20 mouse cellular contexts compared by ENCODE assay signal in the genomic region with DNA sequence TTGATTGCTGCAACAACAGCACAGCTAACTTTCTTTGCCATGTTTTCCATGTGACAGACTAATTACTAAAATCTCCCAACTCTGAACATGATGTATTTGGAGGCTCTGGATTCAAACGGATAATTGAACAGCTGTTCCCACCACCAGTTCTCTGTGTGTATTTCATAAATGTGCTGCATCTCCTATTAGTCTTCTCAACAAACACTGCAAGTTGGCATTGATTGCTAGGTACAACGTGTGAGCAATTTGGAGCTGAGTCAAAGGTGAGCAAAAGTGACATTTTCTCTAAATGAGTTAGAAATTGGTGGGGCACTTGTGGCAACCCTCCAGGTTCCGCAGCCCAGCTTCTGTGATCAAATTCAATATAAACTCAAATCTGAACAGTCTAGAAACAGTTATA.
DNase-seq lines count a peak whose midpoint lies in the region; ATAC-seq lines count a peak whose summit lies in the region.
"Had no signal": no experiment of that assay in that cellular context is flagged by ENCODE, and none has a peak within 500 bp of the region (broad histone marks: within the 10 kb centered on the region; RNA-seq: fewer than 3 reads in every experiment).

No protein-coding gene starts in this region.

- no peaks in the 10 kb centered on the region for H3K9me3 ChIP-seq in hindbrain, embryonic 16.5 days (ENCODE audit: control insufficient read depth, low read length)
- H3K9me3 ChIP-seq in hindbrain, embryonic 10.5 days, result no peaks in the 10 kb centered on the region
- no peaks in the 10 kb centered on the region for H3K9me3 ChIP-seq in forebrain, embryonic 15.5 days
- H3K9me3 ChIP-seq: limb, embryonic 13.5 days; neural tube, embryonic 12.5 days had no signal

- H3K27ac ChIP-seq in hindbrain, embryonic 16.5 days (ENCODE audit: low read depth, low read length), result no peak overlapping the region
- H3K27ac ChIP-seq in hindbrain, embryonic 10.5 days, result no peak overlapping the region
- no peak overlapping the region for H3K27ac ChIP-seq in forebrain, embryonic 15.5 days (replicated peaks)
- H3K27ac ChIP-seq: gastrocnemius, adult 2 months; heart, embryonic 13.5 days; limb, embryonic 13.5 days; neural tube, embryonic 12.5 days had no signal

- no peak overlapping the region for H3K9ac ChIP-seq in hindbrain, embryonic 16.5 days (ENCODE audit: low read depth, low read length)
- H3K9ac ChIP-seq in forebrain, embryonic 15.5 days (replicated peaks), result no peak overlapping the region
- H3K9ac ChIP-seq: heart, embryonic 13.5 days; limb, embryonic 13.5 days; neural tube, embryonic 12.5 days had no signal

- peak; percentile 52; the same call in 1 of the 2 replicates for ATAC-seq in hindbrain, embryonic 16.5 days
- ATAC-seq in forebrain, embryonic 15.5 days (replicated peaks), result peak; percentile 93
- ATAC-seq: midbrain, embryonic 16.5 days had no signal

- no peak overlapping the region for H3K4me2 ChIP-seq in hindbrain, embryonic 16.5 days (ENCODE audit: low read length)
- H3K4me2 ChIP-seq in forebrain, embryonic 15.5 days (replicated peaks), result no peak overlapping the region
- H3K4me2 ChIP-seq: heart, embryonic 13.5 days; limb, embryonic 13.5 days; neural tube, embryonic 12.5 days had no signal

- no peak overlapping the region for H3K4me3 ChIP-seq in hindbrain, embryonic 16.5 days (ENCODE audit: low read length)
- H3K4me3 ChIP-seq in hindbrain, embryonic 10.5 days, result no peak overlapping the region
- no peak overlapping the region for H3K4me3 ChIP-seq in forebrain, embryonic 15.5 days
- H3K4me3 ChIP-seq: gastrocnemius, adult 2 months; heart, embryonic 13.5 days; limb, embryonic 13.5 days; megakaryocyte, embryonic 14.5 days; neural tube, embryonic 12.5 days had no signal

- no peaks in the 10 kb centered on the region for H3K36me3 ChIP-seq in hindbrain, embryonic 16.5 days (ENCODE audit: control insufficient read depth, insufficient read depth, low read length)
- H3K36me3 ChIP-seq in hindbrain, embryonic 10.5 days, result no peaks in the 10 kb centered on the region
- no peaks in the 10 kb centered on the region for H3K36me3 ChIP-seq in forebrain, embryonic 15.5 days
- H3K36me3 ChIP-seq: heart, embryonic 13.5 days; limb, embryonic 13.5 days; neural tube, embryonic 12.5 days had no signal

- H3K27me3 ChIP-seq in hindbrain, embryonic 16.5 days (replicated peaks; ENCODE audit: control insufficient read depth, insufficient read depth, low read length), result no peaks in the 10 kb centered on the region
- no peaks in the 10 kb centered on the region for H3K27me3 ChIP-seq in hindbrain, embryonic 10.5 days (ENCODE audit: insufficient read depth, poor library complexity, severe bottlenecking)
- H3K27me3 ChIP-seq in forebrain, embryonic 15.5 days, result no peaks in the 10 kb centered on the region
- H3K27me3 ChIP-seq: heart, embryonic 13.5 days; limb, embryonic 13.5 days; megakaryocyte, embryonic 14.5 days; neural tube, embryonic 12.5 days had no signal

- H3K4me1 ChIP-seq in hindbrain, embryonic 16.5 days (ENCODE audit: control insufficient read depth, insufficient read depth, low read depth, low read length), result no peaks in the 10 kb centered on the region
- H3K4me1 ChIP-seq in hindbrain, embryonic 10.5 days (replicated peaks), result no peaks in the 10 kb centered on the region
- H3K4me1 ChIP-seq in forebrain, embryonic 15.5 days, result 0 out of 2 replicates have a peak, but pooled peaks cover 5% of the 10 kb centered on the region
- H3K4me1 ChIP-seq: heart, embryonic 13.5 days; limb, embryonic 13.5 days; megakaryocyte, embryonic 14.5 days; neural tube, embryonic 12.5 days had no signal

- no peak for DNase-seq in hindbrain, embryonic 10.5 days (ENCODE audit: low spot score)
- DNase-seq in brain, adult 2 months (ENCODE audit: low read depth, low spot score), result peak; percentile 51
- peak; percentile 75 for DNase-seq in layer of hippocampus, adult 9-11 months
- DNase-seq in B cell, adult 2 months, result no peak
- DNase-seq in urinary bladder, postnatal 4 days (ENCODE audit: low spot score in 2 of 2), result no peak
- DNase-seq: adrenal gland, postnatal 10 days; gastrocnemius, adult 2 months; heart, adult 11 months; heart, postnatal 36 days; kidney, adult 8-10 months; lung, postnatal 14 days; right cerebral cortex, postnatal 25 days; thymus, postnatal 4 days had no signal

- 55% methylated on average over 3 of the region's 3 CpGs for WGBS in hindbrain, embryonic 16.5 days
- WGBS in hindbrain, embryonic 10.5 days, result 78% methylated on average over 3 of the region's 3 CpGs
- 27% methylated on average over 3 of the region's 3 CpGs for WGBS in forebrain, embryonic 15.5 days

Comparison
In these comparisons a context has a peak if more than half of its experiments do, and no peak if none do; other contexts are left out.
1. DNase-seq: peak in brain, adult 2 months (single experiment) and layer of hippocampus, adult 9-11 months (single experiment); none in hindbrain, embryonic 10.5 days (single experiment), B cell, adult 2 months (0 of 2) and urinary bladder, postnatal 4 days (0 of 2).